Mouse (Mus musculus): Measurements from ENCODE around the gene Ccdc42. TPM values are rescaled to one million over a fixed set of nuclear protein-coding genes. Genes with fewer than 3 reads are reported as not detected.

Gene Ccdc42
- total RNA-seq, 1 experiment from 2014 or later, result not detected

GRCm38 (mm10) chr11:68623225-68623870, 36.5 kb downstream of the Ccdc42 start:
- ATAC-seq (replicated peaks in 1 of 2; ENCODE audit: insufficient read depth in 1 of 2, low FRiP score in 2 of 2, low TSS enrichment in 1 of 2, low read depth in 1 of 2, poor library complexity in 2 of 2, severe bottlenecking in 2 of 2), result peak; percentile 69 to 82

GRCm38 (mm10) chr11:68623871-68624258, 37.0 kb downstream of the Ccdc42 start:
- ATAC-seq (replicated peaks in 1 of 2; ENCODE audit: insufficient read depth in 1 of 2, low FRiP score in 2 of 2, low TSS enrichment in 1 of 2, low read depth in 1 of 2, poor library complexity in 2 of 2, severe bottlenecking in 2 of 2), result no peak

- no peak for ATAC-seq (replicated peaks in 1 of 2; ENCODE audit: insufficient read depth in 1 of 2, low FRiP score in 2 of 2, low TSS enrichment in 1 of 2, low read depth in 1 of 2, poor library complexity in 2 of 2, severe bottlenecking in 2 of 2)
Measured at GRCm38 (mm10) chr11:68631611-68632316, 44.9 kb downstream of the Ccdc42 start.

GRCm38 (mm10) chr11:68637861-68638615, 51.2 kb downstream of the Ccdc42 start:
- ATAC-seq (replicated peaks in 1 of 2; ENCODE audit: insufficient read depth in 1 of 2, low FRiP score in 2 of 2, low TSS enrichment in 1 of 2, low read depth in 1 of 2, poor library complexity in 2 of 2, severe bottlenecking in 2 of 2), result no peak; a peak in 1 of 4 replicates

GRCm38 (mm10) chr11:68641361-68641760, 54.5 kb downstream of the Ccdc42 start:
- no peak for ATAC-seq (replicated peaks in 1 of 2; ENCODE audit: insufficient read depth in 1 of 2, low FRiP score in 2 of 2, low TSS enrichment in 1 of 2, low read depth in 1 of 2, poor library complexity in 2 of 2, severe bottlenecking in 2 of 2)

GRCm38 (mm10) chr11:68644781-68645180, 58.0 kb downstream of the Ccdc42 start:
- ATAC-seq (replicated peaks in 1 of 2; ENCODE audit: insufficient read depth in 1 of 2, low FRiP score in 2 of 2, low TSS enrichment in 1 of 2, low read depth in 1 of 2, poor library complexity in 2 of 2, severe bottlenecking in 2 of 2), result no peak

Other genes starting within 250 kb of the Ccdc42 start
- gene Ntn1, start 186.2 kb upstream of the Ccdc42 start, total RNA-seq (2017), result 0.19 TPM in 1 of 2 replicates, not detected in the other
- 3.6 and 8.6 TPM in 2 replicates for gene Pik3r5, start 154.9 kb upstream of the Ccdc42 start, total RNA-seq (2017)
- gene Pik3r6, start 84.0 kb upstream of the Ccdc42 start, total RNA-seq (2017), result 0.40 and 6.9 TPM in 2 replicates
- not detected in 2 replicates for gene Mfsd6l, start 30.8 kb upstream of the Ccdc42 start, total RNA-seq (2017)
- gene Myh10, start 104.5 kb downstream of the Ccdc42 start, total RNA-seq (2017), result 7.9 and 8.8 TPM in 2 replicates

Data from hematopoietic stem cell, adult 5-6 weeks (primary cell).